Mouse (Mus musculus): ENCODE measurements at regions not wholly inside any gene's neighbourhood (a gene's known extent, or its start where the extent isn't known, plus 50 kb on each side); places are given as distances from the start of the nearest gene placed in this dataset.

GRCm38 (mm10) chr15:51652497-51652896, 2232.2 kb upstream of the Gm7489 start:
- TF ChIP-seq EP300 (IDR thresholded peaks at IDR 0.05): no peak
- TF ChIP-seq CTCF (IDR thresholded peaks at IDR 0.05): no peak

Data from lung, postnatal 0 days (tissue).